Mouse (Mus musculus): ENCODE results near the gene Ssc5d.

Gene Ssc5d

GRCm38 (mm10) chr7:4988250-4988649, 62.7 kb downstream of the Ssc5d start:
- in situ Hi-C loops (cut with MboI; ENCODE audit: low pct_unique_long_range_greater_than_20kb in 1 of 2, low sequenced_read_pairs in 2 of 2, unreplicated experiment in 1 of 2), result no loop called here

- in situ Hi-C loops (cut with MboI; ENCODE audit: low pct_unique_long_range_greater_than_20kb in 1 of 2, low sequenced_read_pairs in 2 of 2, unreplicated experiment in 1 of 2), result no loop called here
These were observed 67.9 kb downstream of the Ssc5d start for GRCm38 (mm10) chr7:4993347-4993998.

GRCm38 (mm10) chr7:4993999-4994788, 68.6 kb downstream of the Ssc5d start:
- in situ Hi-C loops (cut with MboI; ENCODE audit: low pct_unique_long_range_greater_than_20kb in 1 of 2, low sequenced_read_pairs in 2 of 2, unreplicated experiment in 1 of 2), result no loop called here
